Mouse (Mus musculus): ENCODE measurements around the gene Il1r2.

- TF ChIP-seq CTCF (IDR thresholded peaks at IDR 0.05; ENCODE audit: low read depth) (no peak), EP300 (IDR thresholded peaks at IDR 0.05; ENCODE audit: low read depth) (no peak)
These were observed 89.5 kb downstream of the Il1r2 start for GRCm38 (mm10) chr1:40163329-40163917.
